Mouse (Mus musculus): ENCODE measurements around the gene Gpr183.

GRCm38 (mm10) chr14:121936856-121937255, 28.1 kb downstream of the Gpr183 start:
- TF ChIP-seq POLR2A (IDR thresholded peaks at IDR 0.05; ENCODE audit: control insufficient read depth in 1 of 2, insufficient read depth in 1 of 2, low read depth in 1 of 2, low read length in 2 of 2, poor library complexity in 1 of 2) = no peak
- no peak for TF ChIP-seq CTCF (IDR thresholded peaks at IDR 0.05 in 2 of 3, conservative IDR thresholded peaks at IDR 0.05 in 1 of 3; ENCODE audit: control insufficient read depth in 1 of 3, insufficient read depth in 1 of 3, low read depth in 2 of 3, low read length in 3 of 3, poor library complexity in 1 of 3, severe bottlenecking in 1 of 3)
- TF ChIP-seq ZMIZ1 (IDR thresholded peaks at IDR 0.05; ENCODE audit: low read depth, low read length) = no peak
- TF ChIP-seq ZC3H11A (IDR thresholded peaks at IDR 0.05; ENCODE audit: low read depth, low read length) = no peak
- no peak for TF ChIP-seq TBP (IDR thresholded peaks at IDR 0.05; ENCODE audit: low read depth, low read length)

Measured in MEL (cell line).